Mouse (Mus musculus): ENCODE data around the gene Gm49661.

Gene Gm49661

GRCm38 (mm10) chr8:84969241-84970134 lies at the start of gene Gm49661, which contains the start of the genes Prdx2 and Rnaseh2a:
Gene Gm49661 (minus strand): TSS chr8:84969433.
Gene Prdx2 (plus strand): TSS chr8:84969587.
Gene Rnaseh2a (minus strand): TSS chr8:84969767.
- DNase-seq (ENCODE audit: low spot score): peak; percentile 71

GRCm38 (mm10) chr8:85017209-85017608 lies 48.0 kb upstream of the Gm49661 start:
- DNase-seq (ENCODE audit: low spot score): no peak

- no peak for DNase-seq (ENCODE audit: low spot score)
Measured at GRCm38 (mm10) chr8:85016724-85017123, 47.5 kb upstream of the Gm49661 start.

- DNase-seq (ENCODE audit: low spot score): no peak
Measured at GRCm38 (mm10) chr8:85014431-85014830, 45.2 kb upstream of the Gm49661 start, which contains the start of gene Best2. Gene Best2 (minus strand): TSS chr8:85014531.

DNA sequence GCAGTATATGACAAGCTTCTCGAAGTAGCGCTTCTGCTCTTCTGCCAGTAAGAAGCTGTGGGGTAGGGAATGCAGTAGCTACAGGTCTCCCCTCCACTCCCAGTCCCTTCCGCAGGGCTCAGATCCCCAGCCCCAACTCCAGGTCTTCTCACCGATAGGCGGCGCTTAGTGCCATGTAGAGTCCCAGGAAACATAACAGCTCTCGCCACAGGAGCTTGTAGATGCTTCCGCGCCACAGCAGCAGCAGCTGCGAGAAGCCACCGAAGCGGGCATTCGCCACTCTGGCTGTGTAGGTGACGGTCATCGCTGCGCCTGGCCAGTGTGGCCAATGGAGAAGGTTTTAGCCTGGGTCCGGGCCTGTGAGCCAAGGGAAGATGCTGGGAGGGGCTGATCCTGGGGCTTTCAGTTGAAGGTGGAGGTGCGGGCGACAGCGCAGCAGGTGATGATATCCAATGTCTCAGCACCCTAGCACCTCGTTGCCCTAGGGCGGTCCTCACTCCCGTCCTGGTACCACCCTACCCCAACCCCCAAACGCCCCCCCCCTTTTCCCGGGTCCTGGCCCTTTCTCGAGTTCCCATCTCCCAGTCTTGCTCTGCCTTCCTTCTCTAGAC lies 44.1 kb upstream of the Gm49661 start:
- peak; percentile 67 for DNase-seq (ENCODE audit: low spot score)

DNA sequence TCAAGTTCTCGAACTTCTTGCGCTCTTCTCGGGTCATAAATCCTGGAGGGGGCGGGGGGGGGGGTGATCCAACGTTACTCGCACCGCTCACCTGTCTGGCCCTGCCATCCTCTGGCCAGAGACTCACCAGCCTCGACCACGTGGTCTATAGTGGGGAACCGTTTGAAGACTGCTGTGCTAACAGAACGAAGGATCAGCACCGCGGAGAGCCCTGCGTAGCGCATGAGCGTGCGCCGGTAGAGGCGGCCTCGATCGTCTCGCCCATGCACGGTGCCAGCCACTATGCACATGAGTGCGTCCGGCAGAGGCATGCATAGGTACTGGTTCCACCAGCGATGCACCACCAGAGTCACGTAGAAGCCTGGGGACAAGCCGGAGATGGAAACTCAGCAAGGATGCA lies 42.0 kb upstream of the Gm49661 start:
- DNase-seq (ENCODE audit: low spot score): no peak

DNA sequence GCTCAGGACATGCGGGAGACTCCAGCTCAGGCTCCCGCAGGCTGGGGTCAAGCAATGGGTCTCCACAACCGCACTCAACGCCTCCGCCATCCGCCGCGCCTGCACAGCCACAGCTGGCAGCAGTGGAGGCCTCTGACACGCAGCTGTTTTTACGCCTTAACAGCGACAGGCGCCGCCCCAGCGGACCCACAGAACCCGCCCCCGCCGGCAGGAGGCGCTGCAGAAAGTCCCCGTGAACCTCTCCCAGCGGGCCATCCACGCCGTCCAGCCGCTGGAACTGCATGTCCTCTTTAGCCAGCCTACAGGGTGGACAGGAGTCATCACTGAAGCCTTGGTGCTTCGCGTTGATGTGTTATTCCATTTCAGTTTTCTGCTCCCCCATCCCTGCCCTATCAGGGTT lies 38.5 kb upstream of the Gm49661 start:
- DNase-seq (ENCODE audit: low spot score): peak; percentile 43

DNA sequence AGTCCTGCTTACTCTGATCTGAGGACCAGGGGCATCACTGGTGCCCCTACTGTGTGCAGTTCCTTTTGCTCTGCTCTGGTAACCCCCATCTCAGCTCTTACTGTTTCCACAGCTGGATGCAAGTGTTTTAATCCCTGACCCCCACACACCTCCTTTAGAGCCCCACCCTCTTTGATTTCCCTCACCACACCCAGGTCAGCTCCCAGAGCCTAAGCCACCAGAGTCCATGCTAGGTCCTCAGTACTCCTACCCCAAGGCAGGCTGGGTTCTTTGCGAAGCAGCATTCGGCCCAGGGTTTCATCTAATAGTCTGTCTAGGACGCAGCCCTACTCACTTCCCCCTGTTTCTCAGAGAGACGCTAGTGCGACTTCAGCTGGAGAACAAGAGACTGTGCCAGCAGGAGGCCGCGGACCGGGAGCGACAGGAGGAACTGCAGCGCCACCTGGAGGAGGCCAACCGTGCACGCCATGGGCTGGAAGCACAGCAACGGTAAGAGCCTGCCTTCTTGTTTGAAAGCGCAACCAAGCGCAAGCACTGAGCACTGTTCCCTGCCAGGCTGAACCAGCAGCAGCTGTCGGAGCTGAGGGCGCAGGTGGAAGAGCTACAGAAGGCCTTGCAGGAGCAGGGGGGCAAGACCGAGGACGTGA lies 28.5 kb upstream of the Gm49661 start:
- peak; percentile 91 for DNase-seq (ENCODE audit: low spot score)

DNA sequence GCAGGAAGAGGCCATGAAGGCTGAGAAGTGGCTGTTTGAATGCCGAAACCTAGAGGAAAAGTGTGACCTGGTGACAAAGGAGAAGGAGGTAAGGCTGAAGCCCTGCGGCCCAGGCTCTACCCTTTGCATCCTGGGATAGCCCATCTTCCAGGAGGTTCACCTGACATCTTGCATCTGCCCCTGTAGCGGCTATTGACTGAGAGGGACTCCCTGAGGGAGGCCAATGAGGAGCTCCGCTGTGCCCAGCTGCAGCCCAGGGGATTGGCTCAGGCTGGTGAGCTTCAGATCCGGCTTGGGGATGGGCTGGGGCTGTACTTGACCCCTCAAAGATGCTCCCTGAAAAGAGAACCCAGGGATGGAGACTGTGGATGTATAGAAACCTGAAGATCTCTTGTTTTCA lies 27.7 kb upstream of the Gm49661 start:
- DNase-seq (ENCODE audit: low spot score): no peak

DNA sequence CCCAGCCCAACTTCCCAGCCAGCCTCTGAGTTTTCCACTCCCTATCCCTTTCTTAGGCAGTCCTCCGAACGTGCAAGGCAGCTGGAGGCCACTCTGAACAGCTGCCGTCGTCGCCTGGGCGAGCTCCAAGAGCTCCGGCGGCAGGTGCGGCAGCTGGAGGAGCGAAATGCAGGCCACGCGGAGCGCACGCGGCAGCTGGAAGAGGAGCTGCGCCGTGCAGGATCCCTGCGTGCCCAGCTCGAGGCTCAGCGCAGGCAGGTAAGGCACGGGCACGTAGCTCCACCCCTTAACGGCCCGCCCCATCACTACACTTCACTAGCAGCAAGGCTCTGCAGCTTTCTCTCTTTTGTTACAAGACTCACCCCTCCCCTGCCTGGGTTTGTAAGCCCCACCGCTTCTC lies 26.4 kb upstream of the Gm49661 start:
- DNase-seq (ENCODE audit: low spot score): no peak

- no peak for DNase-seq (ENCODE audit: low spot score)
Measured at GRCm38 (mm10) chr8:84994375-84994774, 25.1 kb upstream of the Gm49661 start.

- DNase-seq (ENCODE audit: low spot score): peak; percentile 67
Measured at GRCm38 (mm10) chr8:84990836-84991235, 21.6 kb upstream of the Gm49661 start.

DNA sequence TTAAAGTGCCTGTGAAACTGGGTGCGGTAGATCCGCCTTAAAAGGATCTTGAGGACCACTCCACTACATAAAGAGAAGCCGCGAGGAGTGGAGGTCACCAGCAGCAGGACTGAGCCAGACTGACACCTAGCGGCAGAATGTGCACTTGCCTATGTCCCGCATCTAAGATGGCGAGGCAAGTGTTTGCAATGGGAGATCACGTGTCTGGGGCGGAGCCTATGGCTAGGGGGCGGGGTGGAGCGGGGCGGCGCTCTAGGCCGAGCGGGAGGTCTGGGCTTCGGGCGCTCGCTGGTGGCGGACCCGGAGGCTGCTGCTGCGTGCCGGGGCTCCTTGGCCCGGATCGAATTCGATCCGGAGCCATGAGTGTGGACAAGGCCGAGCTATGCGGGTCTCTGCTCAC lies 21.1 kb upstream of the Gm49661 start, which contains the start of gene Hook2:
Gene Hook2 (plus strand): TSS at position 255 of the 400 bp plus-strand sequence.
- DNase-seq (ENCODE audit: low spot score): peak; percentile 93

DNA sequence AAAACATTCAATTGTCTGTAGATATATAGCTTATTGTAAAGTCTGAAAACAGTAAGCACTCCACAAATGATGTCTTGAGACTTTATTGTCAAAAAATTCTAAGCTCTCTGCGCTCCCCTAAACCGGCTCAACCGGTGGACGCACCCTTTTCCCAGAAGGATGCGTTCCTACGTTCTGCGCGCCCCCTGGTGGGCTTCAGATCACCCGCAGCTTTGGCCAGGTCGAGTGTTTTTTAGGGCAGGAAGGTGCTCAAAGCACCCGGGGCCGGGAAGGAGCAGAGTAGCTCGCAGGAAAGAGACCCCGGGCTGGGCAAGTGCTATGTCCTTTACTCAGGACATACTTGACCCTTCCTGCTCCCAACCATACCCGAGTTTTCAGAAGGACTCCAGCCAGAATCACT lies 20.6 kb upstream of the Gm49661 start:
- peak; percentile 95 for DNase-seq (ENCODE audit: low spot score)

- DNase-seq (ENCODE audit: low spot score): peak; percentile 69
Measured at GRCm38 (mm10) chr8:84989311-84989731, 20.1 kb upstream of the Gm49661 start.

GRCm38 (mm10) chr8:84987903-84988302 lies 18.7 kb upstream of the Gm49661 start:
- DNase-seq (ENCODE audit: low spot score): no peak

- no peak for DNase-seq (ENCODE audit: low spot score)
Measured at GRCm38 (mm10) chr8:84987388-84987787, 18.2 kb upstream of the Gm49661 start.

GRCm38 (mm10) chr8:84986379-84986945 lies 17.2 kb upstream of the Gm49661 start:
- no peak for DNase-seq (ENCODE audit: low spot score)

- peak; percentile 81 for DNase-seq (ENCODE audit: low spot score)
Measured at GRCm38 (mm10) chr8:84985684-84986378, 16.6 kb upstream of the Gm49661 start.

DNA sequence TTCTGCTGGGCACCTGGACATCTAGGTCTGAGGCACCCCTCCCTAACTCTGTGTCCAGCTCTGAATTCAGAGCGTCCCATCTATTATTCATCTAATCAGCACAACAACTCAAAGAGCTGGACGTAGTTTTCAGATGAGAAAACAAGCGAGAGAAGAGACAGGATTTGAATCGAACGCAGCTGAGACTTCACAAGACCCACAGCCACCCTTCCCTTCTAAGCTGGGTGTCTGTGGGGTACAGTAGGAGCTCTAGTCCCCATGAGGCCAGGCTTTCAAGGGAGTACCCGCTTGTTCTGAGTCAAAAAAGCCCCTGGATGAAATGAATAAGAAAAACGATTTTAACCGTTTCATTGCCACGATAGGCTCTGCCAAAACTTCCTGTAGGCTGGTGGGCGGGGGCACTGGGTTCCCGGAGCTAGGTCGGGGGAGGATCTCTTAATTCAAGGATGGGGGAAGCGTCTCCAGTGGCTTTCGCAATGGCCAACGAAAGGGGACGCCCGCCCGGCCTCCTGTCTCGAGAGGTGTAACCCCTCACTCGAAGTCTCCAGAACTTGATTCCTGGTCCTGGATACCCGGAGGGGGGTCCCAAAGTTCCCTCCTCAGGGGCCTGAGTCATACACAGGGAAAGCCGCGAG lies 15.9 kb upstream of the Gm49661 start:
- DNase-seq (ENCODE audit: low spot score): no peak

Measured in urinary bladder, postnatal 25 days (tissue).